Mouse (Mus musculus) G1E (cell line): ENCODE data around the gene Pdzd11.

Experiments
- CTCF ChIP-seq: IDR thresholded peaks from 2 replicates; pipeline ENCODE4 v1.5.1; 2012; ENCODE audit warnings: low read depth, low read length, inconsistent platforms, mixed read lengths
- GATA1 ChIP-seq: IDR thresholded peaks from 2 replicates; pipeline ENCODE4 v1.6.1; 2012; ENCODE audit warnings: borderline replicate concordance, low read length, inconsistent platforms, mixed read lengths
- POLR2AphosphoS5 ChIP-seq: IDR thresholded peaks from 2 replicates; pipeline ENCODE4 v1.6.1; 2012; ENCODE audit warnings: low read depth, low read length, inconsistent platforms; ENCODE audit not compliant: insufficient replicate concordance

DNA sequence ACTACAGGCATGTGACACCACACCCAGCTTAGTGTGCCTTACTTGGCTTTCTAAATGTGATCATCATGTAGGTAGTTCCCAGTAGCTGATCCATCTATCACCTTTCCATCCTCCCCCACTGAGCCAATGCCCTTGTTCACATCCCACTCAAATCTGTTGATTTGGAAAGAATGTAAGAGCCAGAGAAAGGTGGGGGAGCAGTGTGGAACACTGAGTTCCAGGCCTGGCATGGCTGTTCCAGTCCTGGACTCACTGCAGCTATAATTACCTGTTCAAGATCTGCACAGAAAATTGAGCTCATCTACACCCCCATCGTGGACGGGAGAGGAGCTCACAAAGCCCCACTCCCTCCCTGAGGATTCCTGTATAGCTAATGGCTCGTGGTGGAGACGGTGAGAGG, 26.6 kb downstream of the Pdzd11 start:
- TF ChIP-seq CTCF (no peak), GATA1 (no peak), POLR2AphosphoS5 (no peak)
